Mouse (Mus musculus) right cerebral cortex, postnatal 4 days (tissue): ENCODE data around the gene 1700084M14Rik.
"Not testable (repeated sequence)": the region's sequence is repeated elsewhere in the genome, so short reads cannot be mapped to it uniquely, and the experiment has no call there.

Experiments used
- DNase-seq: peaks from one replicate; pipeline ENCODE4 v3.0.0-alpha.2; 2022

1700084M14Rik gene

GRCm38 (mm10) chrX:91575811-91576210 is at the start of gene 1700084M14Rik:
TSS of gene 1700084M14Rik (minus strand) at chrX:91575911.
- not testable (repeated sequence) for DNase-seq
